Mouse (Mus musculus): ENCODE measurements at regions not wholly inside any gene's neighbourhood (a gene's known extent, or its start where the extent isn't known, plus 50 kb on each side); places are given as distances from the start of the nearest gene placed in this dataset.

GRCm38 (mm10) chr4:152994206-152994605, 488.4 kb downstream of the Ajap1 start:
- H3K4me1 ChIP-seq (ENCODE audit: insufficient read depth) = no peaks in the 10 kb centered on the region
- H3K27ac ChIP-seq (ENCODE audit: low read depth) = no peak overlapping the region
- ATAC-seq (no peak), DNase-seq (no peak)
- no peaks in the 10 kb centered on the region for H3K36me3 ChIP-seq (replicated peaks; ENCODE audit: insufficient read depth, low read length)
- H3K9ac ChIP-seq (replicated peaks) = no peak overlapping the region
- 74% methylated on average over 3 of the region's 3 CpGs for WGBS (ENCODE audit: insufficient replicate concordance)
- TF ChIP-seq CTCF (IDR thresholded peaks at IDR 0.05; ENCODE audit: low read depth) (no peak), EP300 (IDR thresholded peaks at IDR 0.05; ENCODE audit: low read depth) (no peak)
- H3K4me3 ChIP-seq (ENCODE audit: low read depth, low read length) = no peak overlapping the region
- H3K27me3 ChIP-seq (ENCODE audit: insufficient read depth, low read length) = no peaks in the 10 kb centered on the region
- no peak overlapping the region for H3K4me2 ChIP-seq (ENCODE audit: low read depth, low read length)
- no peaks in the 10 kb centered on the region for H3K9me3 ChIP-seq (ENCODE audit: low read length)

- H3K4me3 ChIP-seq (ENCODE audit: low read depth, low read length) = no peak overlapping the region
- H3K4me2 ChIP-seq (ENCODE audit: low read depth, low read length) = no peak overlapping the region
- WGBS (ENCODE audit: insufficient replicate concordance) = 82% methylated on average over 5 of the region's 5 CpGs
- ATAC-seq (no peak), DNase-seq (no peak)
- no peaks in the 10 kb centered on the region for H3K27me3 ChIP-seq (ENCODE audit: insufficient read depth, low read length)
- H3K27ac ChIP-seq (ENCODE audit: low read depth) = no peak overlapping the region
- no peaks in the 10 kb centered on the region for H3K4me1 ChIP-seq (ENCODE audit: insufficient read depth)
- H3K9me3 ChIP-seq (ENCODE audit: low read length) = no peaks in the 10 kb centered on the region
- TF ChIP-seq EP300 (IDR thresholded peaks at IDR 0.05; ENCODE audit: low read depth) (no peak), CTCF (IDR thresholded peaks at IDR 0.05; ENCODE audit: low read depth) (no peak)
- H3K9ac ChIP-seq (replicated peaks) = no peak overlapping the region
- no peaks in the 10 kb centered on the region for H3K36me3 ChIP-seq (replicated peaks; ENCODE audit: insufficient read depth, low read length)
Measured at GRCm38 (mm10) chr4:152990266-152990665, 492.3 kb downstream of the Ajap1 start.

GRCm38 (mm10) chr4:152987726-152988125, 494.9 kb downstream of the Ajap1 start:
- DNase-seq (no peak), ATAC-seq (no peak)
- TF ChIP-seq EP300 (IDR thresholded peaks at IDR 0.05; ENCODE audit: low read depth) (no peak), CTCF (IDR thresholded peaks at IDR 0.05; ENCODE audit: low read depth) (no peak)
- Histone ChIP-seq H3K4me1 (ENCODE audit: insufficient read depth) (no peaks in the 10 kb centered on the region), H3K9me3 (ENCODE audit: low read length) (no peaks in the 10 kb centered on the region), H3K27me3 (ENCODE audit: insufficient read depth, low read length) (no peaks in the 10 kb centered on the region), H3K27ac (ENCODE audit: low read depth) (no peak overlapping the region), H3K4me3 (ENCODE audit: low read depth, low read length) (no peak overlapping the region), H3K4me2 (ENCODE audit: low read depth, low read length) (no peak overlapping the region), H3K9ac (replicated peaks) (no peak overlapping the region), H3K36me3 (replicated peaks; ENCODE audit: insufficient read depth, low read length) (no peaks in the 10 kb centered on the region)
- WGBS (ENCODE audit: insufficient replicate concordance) = 71% methylated on average over 4 of the region's 4 CpGs

GRCm38 (mm10) chr4:152975012-152975675, 497.5 kb upstream of the Kcnab2 start:
- H3K36me3 ChIP-seq (replicated peaks; ENCODE audit: insufficient read depth, low read length) = no peaks in the 10 kb centered on the region
- TF ChIP-seq CTCF (IDR thresholded peaks at IDR 0.05; ENCODE audit: low read depth) = no peak
- no peak for TF ChIP-seq EP300 (IDR thresholded peaks at IDR 0.05; ENCODE audit: low read depth)
- no peaks in the 10 kb centered on the region for H3K9me3 ChIP-seq (ENCODE audit: low read length)
- WGBS (ENCODE audit: insufficient replicate concordance) = 69% methylated on average over 8 of the region's 8 CpGs
- no peak overlapping the region for H3K27ac ChIP-seq (ENCODE audit: low read depth)
- H3K4me1 ChIP-seq (ENCODE audit: insufficient read depth) = no peaks in the 10 kb centered on the region
- no peak overlapping the region for H3K9ac ChIP-seq (replicated peaks)
- H3K4me3 ChIP-seq (ENCODE audit: low read depth, low read length) = no peak overlapping the region
- DNase-seq = no peak
- no peaks in the 10 kb centered on the region for H3K27me3 ChIP-seq (ENCODE audit: insufficient read depth, low read length)
- no peak overlapping the region for H3K4me2 ChIP-seq (ENCODE audit: low read depth, low read length)
- no peak for ATAC-seq

- no peak overlapping the region for H3K4me3 ChIP-seq (ENCODE audit: low read depth, low read length)
- H3K4me2 ChIP-seq (ENCODE audit: low read depth, low read length) = no peak overlapping the region
- H3K4me1 ChIP-seq (ENCODE audit: insufficient read depth) = no peaks in the 10 kb centered on the region
- no peaks in the 10 kb centered on the region for H3K36me3 ChIP-seq (replicated peaks; ENCODE audit: insufficient read depth, low read length)
- ATAC-seq (no peak), DNase-seq (no peak)
- no peak overlapping the region for H3K27ac ChIP-seq (ENCODE audit: low read depth)
- H3K9me3 ChIP-seq (ENCODE audit: low read length) = no peaks in the 10 kb centered on the region
- no peak overlapping the region for H3K9ac ChIP-seq (replicated peaks)
- 65% methylated on average over 6 of the region's 6 CpGs for WGBS (ENCODE audit: insufficient replicate concordance)
- H3K27me3 ChIP-seq (ENCODE audit: insufficient read depth, low read length) = no peaks in the 10 kb centered on the region
- TF ChIP-seq EP300 (IDR thresholded peaks at IDR 0.05; ENCODE audit: low read depth) = no peak
- TF ChIP-seq CTCF (IDR thresholded peaks at IDR 0.05; ENCODE audit: low read depth) = no peak
Measured at GRCm38 (mm10) chr4:152963001-152963400, 485.3 kb upstream of the Kcnab2 start.

GRCm38 (mm10) chr4:152962165-152962564, 484.5 kb upstream of the Kcnab2 start:
- Histone ChIP-seq H3K9me3 (ENCODE audit: low read length) (no peaks in the 10 kb centered on the region), H3K27ac (ENCODE audit: low read depth) (no peak overlapping the region), H3K9ac (replicated peaks) (no peak overlapping the region), H3K36me3 (replicated peaks; ENCODE audit: insufficient read depth, low read length) (no peaks in the 10 kb centered on the region), H3K4me1 (ENCODE audit: insufficient read depth) (no peaks in the 10 kb centered on the region), H3K27me3 (ENCODE audit: insufficient read depth, low read length) (no peaks in the 10 kb centered on the region), H3K4me2 (ENCODE audit: low read depth, low read length) (no peak overlapping the region), H3K4me3 (ENCODE audit: low read depth, low read length) (no peak overlapping the region)
- TF ChIP-seq CTCF (IDR thresholded peaks at IDR 0.05; ENCODE audit: low read depth) (no peak), EP300 (IDR thresholded peaks at IDR 0.05; ENCODE audit: low read depth) (no peak)
- ATAC-seq (no peak), DNase-seq (no peak)

- H3K27me3 ChIP-seq (ENCODE audit: insufficient read depth, low read length) = no peaks in the 10 kb centered on the region
- no peaks in the 10 kb centered on the region for H3K9me3 ChIP-seq (ENCODE audit: low read length)
- 61% methylated on average over 4 of the region's 4 CpGs for WGBS (ENCODE audit: insufficient replicate concordance)
- H3K4me3 ChIP-seq (ENCODE audit: low read depth, low read length) = no peak overlapping the region
- TF ChIP-seq EP300 (IDR thresholded peaks at IDR 0.05; ENCODE audit: low read depth) (no peak), CTCF (IDR thresholded peaks at IDR 0.05; ENCODE audit: low read depth) (no peak)
- DNase-seq (no peak), ATAC-seq (no peak)
- no peak overlapping the region for H3K27ac ChIP-seq (ENCODE audit: low read depth)
- no peaks in the 10 kb centered on the region for H3K4me1 ChIP-seq (ENCODE audit: insufficient read depth)
- H3K36me3 ChIP-seq (replicated peaks; ENCODE audit: insufficient read depth, low read length) = no peaks in the 10 kb centered on the region
- no peak overlapping the region for H3K4me2 ChIP-seq (ENCODE audit: low read depth, low read length)
- H3K9ac ChIP-seq (replicated peaks) = no peak overlapping the region
Measured at GRCm38 (mm10) chr4:152961677-152962076, 484.0 kb upstream of the Kcnab2 start.
